Mouse (Mus musculus) heart, postnatal 10 days (tissue): ENCODE measurements around the gene Cspg4. TPM values are rescaled to one million over a fixed set of nuclear protein-coding genes. Genes with fewer than 3 reads are reported as not detected.
"Not testable (repeated sequence)": the region's sequence is repeated elsewhere in the genome, so short reads cannot be mapped to it uniquely, and the experiment has no call there.

ENCODE experiments used
- DNase-seq, 2 experiments: peaks; one replicate each; pipeline ENCODE4 v3.0.0; 2021
- intact Hi-C: fragments of 180-260 bp; cut with DNase I; formaldehyde crosslinking; loops from one replicate; pipeline ENCODE4 v1.15.1; 2025
- total RNA-seq, 2 experiments: library from RNA; stranded (reverse); gene quantifications; 2 replicates each; pipeline ENCODE4 v1.2.3; 2021

The Cspg4 gene
- total RNA-seq, 2 experiments from 2014 or later: 42.6 to 43.4 TPM

DNA sequence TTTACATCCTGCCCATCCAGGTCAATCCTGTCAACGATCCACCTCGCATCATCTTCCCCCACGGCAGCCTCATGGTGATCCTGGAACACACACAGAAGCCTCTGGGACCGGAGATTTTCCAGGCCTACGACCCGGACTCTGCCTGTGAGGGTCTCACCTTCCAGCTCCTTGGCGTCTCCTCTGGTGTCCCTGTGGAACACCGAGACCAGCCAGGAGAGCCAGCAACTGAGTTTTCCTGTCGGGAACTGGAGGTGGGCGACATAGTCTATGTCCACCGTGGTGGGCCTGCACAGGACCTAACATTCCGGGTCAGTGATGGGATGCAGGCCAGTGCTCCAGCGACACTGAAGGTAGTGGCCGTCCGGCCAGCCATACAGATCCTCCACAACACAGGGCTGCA is 21.8 kb downstream of the Cspg4 start:
- intact Hi-C loops: no loop called here
- DNase-seq: no peak

DNA sequence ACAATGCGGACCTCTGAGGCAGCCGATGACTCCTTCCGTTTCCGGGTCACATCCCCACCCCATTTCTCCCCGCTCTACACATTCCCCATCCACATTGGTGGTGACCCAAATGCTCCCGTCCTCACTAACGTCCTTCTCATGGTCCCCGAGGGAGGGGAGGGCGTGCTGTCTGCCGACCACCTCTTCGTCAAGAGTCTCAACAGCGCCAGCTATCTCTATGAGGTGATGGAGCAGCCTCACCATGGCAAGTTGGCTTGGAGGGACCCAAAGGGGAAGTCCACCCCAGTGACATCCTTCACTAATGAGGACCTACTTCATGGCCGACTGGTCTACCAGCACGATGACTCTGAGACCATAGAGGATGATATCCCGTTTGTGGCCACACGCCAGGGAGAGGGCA is 22.7 kb downstream of the Cspg4 start:
- no peak for DNase-seq
- intact Hi-C loops: no loop called here

DNA sequence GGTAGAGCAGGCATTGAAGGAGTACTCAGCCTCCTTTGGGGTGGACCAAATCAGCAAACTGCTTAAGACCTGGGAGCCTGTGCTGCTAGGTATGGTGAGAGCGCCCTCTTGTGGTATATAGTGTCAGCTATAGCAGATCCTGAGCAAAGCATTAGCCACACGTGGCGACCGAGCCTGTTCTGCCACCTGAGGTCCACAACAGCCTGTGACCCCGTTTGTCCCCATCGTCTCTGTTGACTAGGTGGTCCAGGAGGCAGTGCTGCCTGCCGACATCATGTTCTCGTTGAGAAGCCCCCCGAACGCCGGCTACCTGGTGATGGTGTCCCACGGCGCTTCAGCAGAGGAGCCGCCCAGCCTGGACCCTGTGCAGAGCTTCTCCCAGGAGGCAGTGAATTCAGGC is 25.0 kb downstream of the Cspg4 start:
- peak; percentile 86 to 90 for DNase-seq
- intact Hi-C loops: loop anchor here (1.0 to 5.0 kb wide), 4 partner anchors 47 to 332 kb away; partner anchors contain the start of gene Snupn

DNA sequence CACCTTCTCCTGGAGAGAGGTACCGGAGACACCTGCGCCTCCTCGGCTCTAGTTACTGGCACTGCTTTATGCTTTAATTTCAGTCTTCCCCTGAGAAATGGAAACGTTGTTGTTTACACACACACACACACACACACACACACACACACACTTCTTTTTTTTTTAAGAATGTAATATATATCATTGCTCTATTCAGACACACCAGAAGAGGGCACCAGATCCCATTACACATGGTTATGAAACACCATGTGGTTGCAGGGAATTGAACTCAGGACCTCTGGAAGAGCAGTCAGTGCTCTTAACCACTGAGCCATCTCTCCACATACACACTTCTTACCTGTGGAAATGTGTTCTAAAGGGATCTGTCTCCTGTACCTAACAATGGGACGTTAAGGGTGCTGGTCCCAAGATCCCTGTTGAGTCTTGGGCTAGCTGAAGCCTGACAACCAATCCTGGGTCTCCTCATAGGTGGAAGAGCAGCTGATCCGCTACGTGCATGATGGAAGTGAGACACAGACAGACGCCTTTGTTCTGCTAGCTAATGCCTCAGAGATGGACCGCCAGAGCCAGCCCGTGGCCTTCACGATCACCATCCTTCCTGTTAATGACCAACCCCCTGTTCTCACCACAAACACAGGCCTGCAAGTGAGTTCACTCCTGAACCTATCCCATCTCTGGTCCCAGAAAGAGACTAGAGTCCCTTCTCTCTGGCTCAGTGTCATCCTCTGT is 25.9 kb downstream of the Cspg4 start:
- intact Hi-C loops: loop anchor here (1.0 to 5.0 kb wide), 5 partner anchors 37 to 332 kb away; partner anchors contain the start of gene Snupn

DNA sequence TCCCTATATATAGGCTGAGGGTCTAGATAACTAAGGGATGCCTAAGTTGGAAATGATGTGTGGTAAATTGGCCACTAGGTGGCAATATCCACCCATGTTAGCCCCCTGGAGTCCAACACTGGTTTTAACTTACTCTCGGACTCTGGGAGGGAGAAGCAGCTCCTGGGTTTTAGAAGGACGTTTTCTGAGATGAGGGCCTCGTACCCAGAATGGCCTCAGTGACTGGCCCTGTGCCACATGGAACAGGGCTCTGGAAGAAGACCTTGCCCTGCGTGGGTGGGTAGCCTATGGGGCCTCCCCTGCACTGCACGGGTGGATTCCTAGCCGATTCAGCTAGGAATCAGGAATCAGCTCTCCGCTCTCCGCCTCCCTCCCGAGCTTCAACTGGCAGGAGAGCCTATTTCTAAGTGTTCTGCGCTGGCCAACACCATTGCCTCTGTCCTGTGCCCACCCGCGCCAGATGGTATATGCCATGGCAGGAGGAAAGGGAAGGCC is 26.7 kb downstream of the Cspg4 start:
- intact Hi-C loops: loop anchor here (1.0 to 5.0 kb wide), 5 partner anchors 36 to 331 kb away; partner anchors contain the start of gene Snupn
- peak; percentile 84 to 85 for DNase-seq

More for the DNA sequence above, 25.9 kb downstream of the Cspg4 start:
- DNase-seq: no peak

DNA sequence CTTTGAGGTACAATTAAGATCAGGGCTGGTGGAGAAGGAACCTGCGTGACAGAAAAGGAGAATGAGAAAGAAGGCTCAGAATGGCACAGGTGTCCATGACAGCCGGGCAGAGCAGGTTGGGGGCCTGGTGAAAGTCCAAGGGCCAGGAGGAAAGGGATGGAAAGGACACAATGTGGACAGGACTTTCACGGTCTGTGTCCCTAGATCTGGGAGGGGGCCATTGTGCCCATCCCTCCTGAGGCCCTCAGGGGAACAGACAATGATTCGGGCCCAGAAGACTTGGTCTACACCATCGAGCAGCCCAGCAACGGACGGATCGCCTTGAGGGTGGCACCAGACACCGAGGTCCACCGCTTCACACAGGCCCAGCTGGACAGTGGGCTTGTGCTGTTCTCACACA is 27.3 kb downstream of the Cspg4 start:
- DNase-seq: no peak
- intact Hi-C loops: loop anchor here (5.0 kb wide), 2 partner anchors 165 to 330 kb away; no protein-coding TSS in a partner anchor

DNA sequence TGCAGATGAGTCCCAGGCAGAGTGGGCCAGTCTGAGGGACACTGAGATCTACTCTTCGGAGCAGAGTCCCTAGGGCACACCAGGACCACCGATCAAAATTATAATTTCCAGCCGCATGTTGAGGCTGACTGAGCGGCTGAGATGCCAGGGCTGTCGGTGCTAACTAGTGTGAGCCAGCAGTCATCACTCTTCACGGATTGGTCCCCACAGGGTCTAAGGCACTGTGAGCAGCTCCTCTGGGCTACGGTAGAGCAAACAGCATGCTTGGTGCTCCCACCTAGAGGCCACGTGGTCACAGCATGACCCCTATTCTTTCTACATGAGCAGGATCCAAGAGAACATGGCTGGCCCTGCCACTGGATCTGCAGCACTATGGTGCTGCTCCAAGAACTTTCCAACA is 28.5 kb downstream of the Cspg4 start:
- intact Hi-C loops: loop anchor here (5.0 kb wide), 2 partner anchors 164 to 329 kb away; no protein-coding TSS in a partner anchor
- DNase-seq: no peak

DNA sequence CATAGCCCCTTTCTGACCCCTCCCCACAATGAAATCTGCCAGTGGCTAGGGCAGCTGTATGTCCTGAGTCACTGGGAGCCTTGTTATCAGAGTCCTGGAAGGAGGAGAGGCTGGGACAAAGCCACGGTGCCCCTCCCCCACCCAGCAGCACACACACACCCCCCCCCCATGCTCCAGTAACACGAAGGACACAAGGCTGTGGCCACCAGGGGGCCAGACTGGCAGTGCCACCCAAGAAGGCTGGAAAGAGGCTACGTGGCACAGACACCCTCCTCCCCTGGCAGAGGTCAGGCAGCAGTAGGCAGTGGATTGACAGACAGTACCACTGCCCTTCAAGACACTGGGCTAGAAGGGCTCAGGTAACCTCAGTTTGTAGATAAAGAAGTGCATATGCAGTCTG is 29.2 kb downstream of the Cspg4 start:
- DNase-seq: peak; percentile 49 to 67
- intact Hi-C loops: loop anchor here (5.0 kb wide), 2 partner anchors 163 to 328 kb away; no protein-coding TSS in a partner anchor

DNA sequence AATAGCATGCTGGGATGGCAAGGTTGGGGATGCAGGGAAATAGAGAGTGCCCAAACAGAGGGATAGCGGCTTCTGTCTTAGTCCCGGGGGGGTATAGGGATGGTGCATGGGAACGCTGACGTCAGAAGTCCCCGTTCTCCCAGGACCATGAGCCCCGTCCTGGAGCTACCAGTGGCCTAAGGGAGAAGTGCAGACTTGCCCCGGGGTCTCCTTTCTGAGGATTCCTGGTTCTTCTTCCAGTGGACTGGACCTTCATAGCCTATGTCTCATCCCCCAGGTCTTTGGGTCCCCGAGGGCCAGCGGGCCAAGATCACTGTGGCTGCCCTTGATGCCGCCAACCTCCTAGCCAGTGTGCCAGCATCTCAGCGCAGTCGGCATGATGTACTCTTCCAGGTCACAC is 31.9 kb downstream of the Cspg4 start:
- intact Hi-C loops: no loop called here
- no peak for DNase-seq

DNA sequence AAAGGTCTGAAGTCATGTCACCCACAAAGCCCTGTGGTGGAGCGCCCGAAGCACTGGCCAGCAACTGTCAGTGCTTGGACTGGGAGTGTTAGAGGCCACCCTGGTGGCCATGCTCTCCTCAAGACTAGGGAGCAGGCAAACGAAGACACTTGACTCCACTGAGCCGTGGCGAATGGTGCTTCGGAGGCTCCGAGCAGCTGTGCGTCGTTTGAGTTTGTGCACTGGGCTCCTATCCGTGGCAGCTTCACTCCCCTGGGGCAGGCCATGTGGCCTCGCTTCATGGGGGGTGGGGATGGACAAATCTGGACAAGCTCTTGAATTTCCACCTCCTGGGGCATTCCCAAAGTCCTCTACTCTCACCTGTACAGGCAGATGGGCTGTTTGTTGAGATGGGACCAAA is 34.6 kb downstream of the Cspg4 start:
- DNase-seq: no peak
- intact Hi-C loops: no loop called here

DNA sequence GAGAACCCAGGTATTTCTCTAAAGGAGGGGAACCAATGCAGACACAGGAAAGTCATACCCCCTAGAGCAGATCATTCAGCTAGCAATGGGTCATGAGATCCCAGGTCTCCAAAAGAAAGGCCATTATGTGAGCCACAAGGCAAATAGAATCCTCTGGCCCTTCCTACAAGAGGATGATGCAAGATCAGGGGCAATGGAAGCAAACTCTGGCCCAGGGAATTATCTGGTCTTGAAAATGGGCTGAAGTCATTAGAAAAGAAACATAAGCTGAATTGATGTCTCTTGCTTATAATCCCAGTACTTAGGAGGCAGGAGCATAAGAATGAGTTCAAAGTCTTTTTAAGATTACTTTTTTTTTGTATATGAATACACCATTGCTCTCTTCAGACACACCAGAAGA is 35.2 kb downstream of the Cspg4 start:
- DNase-seq: no peak
- intact Hi-C loops: no loop called here

DNA sequence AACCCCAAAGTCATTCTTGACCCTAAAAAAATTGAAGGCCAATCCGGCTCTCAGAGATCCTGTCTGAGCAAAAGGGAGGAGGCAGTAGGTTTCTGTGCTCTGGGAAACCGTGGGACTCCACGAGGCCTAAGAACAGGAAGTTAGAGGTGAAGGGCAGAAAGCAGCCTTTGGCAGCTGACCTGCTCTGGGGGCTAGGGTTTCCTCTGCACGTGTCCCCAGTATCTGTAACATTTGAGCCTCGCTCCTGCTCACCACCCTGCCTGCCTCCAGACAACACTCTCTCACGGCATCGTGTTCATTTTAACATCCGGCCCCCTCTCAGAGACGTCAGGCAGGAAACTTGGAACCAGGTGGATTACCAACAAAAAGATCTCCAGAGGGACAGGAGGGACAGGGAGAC is 35.7 kb downstream of the Cspg4 start:
- DNase-seq: no peak
- intact Hi-C loops: no loop called here

DNA sequence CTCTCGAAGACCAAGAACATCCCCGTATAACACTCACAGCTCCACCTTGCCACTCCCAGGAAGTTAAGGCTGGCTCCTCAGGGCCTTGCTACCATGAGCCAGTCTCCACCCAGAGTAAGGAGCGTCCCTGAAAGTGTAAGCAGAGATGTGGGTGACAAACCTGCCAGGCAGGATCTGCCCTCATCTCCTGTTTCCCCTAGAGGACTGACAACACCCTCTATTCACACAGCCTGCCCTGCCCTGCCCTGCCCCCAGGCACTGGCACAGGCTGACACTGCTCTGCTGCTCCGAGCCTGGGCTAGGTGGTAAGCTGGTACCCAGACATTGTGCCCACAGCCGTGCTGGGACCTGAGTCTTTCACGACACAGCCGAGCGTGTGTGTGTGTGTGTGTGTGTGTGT is 36.4 kb downstream of the Cspg4 start:
- intact Hi-C loops: no loop called here
- DNase-seq: no peak

DNA sequence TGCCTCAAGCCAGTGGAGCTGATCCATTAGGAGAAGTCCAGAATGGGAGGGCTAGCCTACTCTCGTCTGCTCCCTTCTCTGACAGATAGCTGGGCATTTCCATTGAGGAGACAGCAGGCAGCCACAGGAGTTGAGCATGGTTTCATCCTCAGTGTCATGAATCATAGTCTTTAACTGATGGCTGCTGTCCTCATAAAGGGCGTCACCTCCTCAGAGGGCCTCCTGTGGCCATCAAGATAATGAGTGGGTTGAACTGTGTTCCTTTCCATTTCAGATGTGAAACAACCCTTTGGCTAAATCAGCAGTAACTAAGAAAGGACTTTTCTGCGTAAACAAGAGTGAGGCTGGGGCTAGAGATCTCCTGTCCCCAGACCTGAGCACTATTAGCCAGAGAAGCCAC is 38.8 kb downstream of the Cspg4 start:
- intact Hi-C loops: no loop called here
- no peak for DNase-seq

DNA sequence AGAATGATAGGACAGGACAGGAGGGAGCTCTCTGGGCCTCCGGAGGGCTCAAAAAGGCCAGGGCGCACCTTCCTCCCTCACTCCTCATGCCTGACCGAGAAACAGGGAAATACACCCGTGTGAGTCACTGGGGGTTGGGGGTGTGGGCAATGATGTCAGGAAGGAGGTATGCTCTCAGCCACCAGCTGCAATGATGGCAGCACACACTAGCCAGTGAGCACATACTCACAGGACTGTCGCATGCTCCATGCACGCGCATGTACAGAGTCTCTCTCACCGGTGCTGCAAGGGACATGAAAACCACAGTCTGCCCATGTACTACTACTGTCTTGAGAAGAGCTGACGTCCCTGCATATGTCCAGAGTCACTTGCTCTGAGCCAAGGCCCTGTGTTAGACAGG is 42.7 kb downstream of the Cspg4 start:
- intact Hi-C loops: no loop called here

DNA sequence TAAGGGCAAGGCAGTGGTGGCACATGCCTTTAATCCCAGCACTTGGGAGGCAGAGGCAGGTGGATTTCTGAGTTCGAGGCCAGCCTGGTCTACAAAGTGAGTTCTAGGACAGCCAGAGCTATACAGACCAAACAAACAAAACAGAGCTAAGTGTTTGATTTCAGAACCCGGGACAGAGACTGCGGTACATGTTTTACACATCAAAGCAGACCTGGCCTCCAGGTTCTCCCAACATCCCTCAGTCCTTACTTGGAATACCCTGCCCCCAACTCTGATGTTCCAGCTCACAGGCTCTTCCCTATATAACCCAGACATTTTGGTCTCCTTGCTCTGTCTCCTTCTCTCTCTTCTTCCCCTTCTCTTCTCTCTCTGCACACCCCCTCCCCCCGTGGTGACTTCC is 45.2 kb downstream of the Cspg4 start:
- DNase-seq, intact Hi-C loops: not testable (repeated sequence)

More for the DNA sequence above, 42.7 kb downstream of the Cspg4 start:
- no peak for DNase-seq

DNA sequence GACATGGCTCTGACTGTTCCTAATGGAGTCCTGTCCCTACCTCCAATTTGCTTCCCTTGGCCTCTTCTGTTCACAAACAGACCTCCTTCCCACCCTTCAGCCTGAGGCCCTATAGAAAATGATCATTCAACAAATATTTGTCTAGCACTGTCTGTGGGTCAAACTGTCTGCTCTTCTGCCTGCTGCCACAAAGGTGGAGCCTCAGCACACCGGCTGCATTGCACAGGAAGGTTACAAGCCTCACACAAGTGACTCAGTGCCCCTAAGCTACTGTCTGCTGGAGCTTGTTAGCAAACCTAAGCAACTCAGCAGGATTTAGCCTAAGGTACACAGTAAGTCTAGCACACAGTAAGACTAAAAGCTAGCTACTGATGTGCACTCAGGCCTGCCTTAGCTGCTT is 46.2 kb downstream of the Cspg4 start:
- DNase-seq: no peak
- intact Hi-C loops: no loop called here

DNA sequence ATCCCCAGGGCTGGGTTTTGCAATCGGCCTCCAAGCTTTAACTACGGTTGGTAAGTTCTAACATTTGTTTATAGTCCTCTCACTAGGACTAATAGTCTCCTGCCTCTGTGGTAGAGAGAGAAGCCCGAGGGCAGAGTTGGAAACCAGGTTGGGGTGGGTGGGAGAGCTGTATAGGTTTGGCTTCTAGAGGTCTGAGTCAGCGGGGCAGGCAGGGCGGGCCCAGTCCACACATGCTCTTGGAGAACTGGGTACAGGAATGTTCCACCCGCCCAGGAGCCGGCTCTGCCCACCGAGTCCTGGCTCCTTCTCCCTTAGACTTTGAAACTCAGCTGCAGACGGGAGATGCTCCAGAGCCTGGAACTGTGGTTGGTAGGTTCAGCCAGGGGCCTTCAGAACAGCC is 49.2 kb downstream of the Cspg4 start:
- intact Hi-C loops: no loop called here
- DNase-seq: no peak

DNA sequence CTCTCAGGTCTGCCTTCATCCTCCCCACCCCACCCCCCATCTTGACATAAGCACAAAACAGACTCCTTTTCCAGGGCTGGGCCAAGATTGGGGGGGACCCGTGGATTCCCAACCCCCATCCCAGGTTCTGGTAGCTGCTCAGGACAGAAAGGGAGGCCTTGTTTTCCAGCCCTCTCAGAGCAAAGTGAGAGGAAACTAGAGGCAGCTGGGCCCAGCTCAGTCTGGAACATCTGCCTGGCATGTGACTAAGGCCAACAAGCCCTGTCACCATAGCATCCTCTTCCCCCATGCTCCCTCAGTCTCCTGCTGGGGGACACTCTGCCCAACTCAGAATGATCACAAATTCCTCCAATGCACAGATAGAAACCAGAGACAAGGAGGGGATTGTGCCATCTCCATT is 50.3 kb downstream of the Cspg4 start:
- intact Hi-C loops: no loop called here
- no peak for DNase-seq

DNA sequence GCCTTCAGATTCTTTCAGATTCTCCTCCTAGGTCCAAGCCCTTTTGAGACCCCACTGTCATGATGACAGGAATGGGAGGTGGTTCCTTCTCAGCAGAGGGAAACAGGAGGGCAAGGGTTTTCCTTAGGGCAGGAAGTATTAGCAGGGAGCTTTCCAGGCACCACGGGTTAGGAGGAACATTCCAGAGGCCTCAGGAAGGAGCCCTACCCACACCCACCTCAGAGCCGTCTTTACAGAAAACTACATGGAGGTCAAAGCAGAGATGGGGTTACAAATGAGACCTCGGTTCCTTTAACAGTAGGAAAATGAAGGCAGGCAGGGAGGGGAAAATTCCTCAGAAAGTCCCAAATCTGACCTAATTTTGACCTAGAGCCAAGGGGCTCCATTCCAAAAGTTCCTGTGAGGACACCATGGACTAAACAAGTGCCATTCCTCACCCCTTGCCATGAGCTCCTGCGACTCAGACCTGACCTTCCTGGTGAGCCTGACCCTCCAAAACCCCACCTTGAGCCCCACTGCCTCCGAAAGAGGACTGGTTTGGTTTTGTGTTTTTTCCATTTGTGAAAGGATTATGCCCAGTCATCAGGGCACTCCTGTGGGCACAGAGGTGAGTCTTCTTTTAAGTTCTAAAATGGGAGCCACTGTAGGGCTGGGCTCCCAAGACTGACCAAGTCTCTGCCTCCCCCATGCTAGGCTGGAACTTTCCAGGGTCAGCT is 51.0 kb downstream of the Cspg4 start:
- peak; percentile 67 to 83 for DNase-seq
- intact Hi-C loops: no loop called here

DNA sequence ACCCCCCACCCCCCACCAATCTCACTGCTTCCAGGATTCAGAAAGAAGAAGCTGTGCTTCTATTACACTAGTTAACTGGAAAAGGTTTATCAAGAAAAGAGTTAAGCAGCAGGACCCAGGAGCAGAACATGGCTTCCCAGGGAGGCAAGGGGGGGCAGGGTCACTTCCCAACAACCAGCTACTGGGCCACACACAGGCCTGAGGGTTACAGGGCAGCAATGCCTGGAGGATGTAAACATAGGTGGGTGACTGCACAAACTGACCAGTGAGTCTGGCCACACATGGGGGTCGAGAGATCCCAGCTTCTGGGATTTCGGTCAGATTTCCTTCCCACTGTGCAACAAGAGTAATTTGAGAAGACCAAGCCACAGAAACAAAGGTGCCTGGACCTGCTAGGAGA is 52.3 kb downstream of the Cspg4 start:
- intact Hi-C loops: no loop called here
- DNase-seq: no peak

DNA sequence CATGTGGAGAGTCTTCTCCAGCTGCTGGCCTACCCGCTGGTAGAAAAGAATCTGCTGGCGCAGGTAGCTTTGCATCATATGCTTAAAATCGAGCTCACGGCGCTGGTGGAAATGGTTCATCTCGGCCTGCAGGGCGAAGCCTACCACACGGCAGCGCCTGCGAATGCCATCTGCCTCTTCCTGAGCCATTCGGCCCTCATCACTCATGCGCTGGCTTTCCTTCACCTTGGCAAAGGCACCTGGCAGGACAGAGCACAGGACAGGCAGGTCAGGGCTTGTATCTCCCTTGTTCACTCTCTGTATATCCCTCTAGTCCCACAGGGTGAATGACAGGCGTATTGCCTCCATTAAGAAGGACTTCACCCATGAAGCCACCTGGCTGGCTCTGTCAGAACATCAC is 53.6 kb downstream of the Cspg4 start:
- intact Hi-C loops: no loop called here
- no peak for DNase-seq
